Mouse (Mus musculus) natural killer cell, adult 2 months (primary cell): ENCODE measurements around the gene Rpl5.
A peak's percentile ranks its signal among the peaks of the same experiment; 100 is the strongest.
"Not testable (repeated sequence)": the region's sequence is repeated elsewhere in the genome, so short reads cannot be mapped to it uniquely, and the experiment has no call there.

Experiments used
- DNase-seq, 2 experiments: peaks; one replicate each; pipeline ENCODE4 v3.0.0; 2022; ENCODE audit warnings: low spot score in 2 of 2

Gene Rpl5

GRCm38 (mm10) chr5:107896265-107896664 is 4.0 kb upstream of the Rpl5 start:
- no peak for DNase-seq

DNA sequence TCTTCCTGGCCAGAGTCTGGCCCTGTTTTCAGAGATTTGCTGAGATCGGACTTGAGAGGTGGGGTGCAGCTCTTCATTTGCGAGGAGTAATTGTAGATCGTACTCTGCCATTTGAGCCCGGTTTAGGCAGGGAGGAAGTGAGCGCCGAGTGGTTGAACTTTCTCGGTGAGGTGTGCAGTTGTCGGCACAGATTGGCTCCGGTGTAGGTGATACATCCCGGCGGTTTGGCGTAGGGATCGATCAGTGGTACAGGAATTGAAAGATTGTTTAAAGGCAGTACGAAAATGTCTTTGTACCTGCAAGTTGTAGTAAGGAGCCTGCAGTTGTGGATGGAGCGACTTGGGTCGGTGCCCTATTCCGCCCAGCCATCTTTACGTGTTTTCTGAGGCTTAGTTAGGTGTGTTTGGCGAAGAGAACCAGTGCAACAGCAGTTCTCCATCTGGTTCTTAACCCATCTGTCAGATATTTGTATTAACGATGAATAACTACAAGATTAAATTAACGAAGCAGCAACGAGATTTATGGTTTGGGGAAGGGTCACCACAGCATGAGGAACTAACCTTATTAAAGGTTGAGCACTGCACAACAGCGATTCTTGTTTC is 813 bp downstream of the Rpl5 start:
- DNase-seq = peak; percentile 39 to 57

GRCm38 (mm10) chr5:107904325-107904724 is 4.0 kb downstream of the Rpl5 start:
- DNase-seq = no peak

GRCm38 (mm10) chr5:107908514-107909110 is 8.3 kb downstream of the Rpl5 start:
- DNase-seq = no peak

DNA sequence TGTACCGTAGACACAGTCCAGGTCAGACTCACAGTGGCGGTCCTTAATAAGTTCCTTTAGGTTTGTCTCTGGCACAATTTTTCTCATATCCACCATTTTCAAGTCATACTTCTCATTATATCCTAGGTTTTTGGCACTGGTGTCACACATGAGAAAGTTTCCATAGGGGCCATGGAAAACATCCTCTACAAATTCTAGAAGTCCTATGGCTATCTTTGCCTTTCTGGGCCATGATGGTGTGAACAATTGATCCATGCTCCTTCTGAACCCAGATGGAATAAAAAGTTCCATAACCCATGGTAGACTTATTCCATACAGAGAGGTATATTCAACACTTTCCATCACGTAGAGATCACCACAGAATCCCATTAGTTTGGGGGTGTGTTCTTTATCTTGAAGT is 9.4 kb downstream of the Rpl5 start:
- no peak for DNase-seq

DNA sequence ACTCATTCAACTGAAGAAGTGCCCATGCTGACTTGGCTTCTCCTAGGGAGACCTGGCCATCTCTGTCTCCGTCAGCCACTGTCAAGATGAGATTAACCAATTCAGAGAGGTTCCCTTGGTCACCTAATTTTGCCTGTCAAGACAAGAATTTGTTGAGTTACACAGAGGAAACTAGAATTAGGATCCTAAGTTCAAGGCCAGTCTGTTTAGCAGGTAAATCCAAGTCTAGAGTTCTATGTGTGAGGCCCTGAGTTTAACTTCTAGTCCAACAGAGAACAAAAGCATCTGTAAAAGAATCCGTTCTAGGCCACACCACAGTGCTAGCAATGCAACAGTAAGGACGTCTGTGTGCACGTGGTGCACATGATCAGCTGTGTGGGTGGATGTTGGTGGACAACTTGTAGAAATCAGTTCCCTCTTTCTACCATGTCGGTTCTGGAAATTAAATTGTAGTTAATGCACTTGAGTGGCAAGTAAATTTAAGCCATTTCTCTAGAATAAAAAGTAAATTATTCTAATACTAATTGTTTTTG is 9.8 kb downstream of the Rpl5 start:
- DNase-seq = no peak

- no peak for DNase-seq
These were observed 10.7 kb downstream of the Rpl5 start for GRCm38 (mm10) chr5:107911012-107911411.

GRCm38 (mm10) chr5:107915280-107915679 is 15.0 kb downstream of the Rpl5 start:
- no peak for DNase-seq

- peak; percentile 61 for DNase-seq
These were observed 21.3 kb downstream of the Rpl5 start for GRCm38 (mm10) chr5:107921400-107922252.

- DNase-seq = no peak
These were observed 22.5 kb downstream of the Rpl5 start for GRCm38 (mm10) chr5:107922836-107923235.

DNA sequence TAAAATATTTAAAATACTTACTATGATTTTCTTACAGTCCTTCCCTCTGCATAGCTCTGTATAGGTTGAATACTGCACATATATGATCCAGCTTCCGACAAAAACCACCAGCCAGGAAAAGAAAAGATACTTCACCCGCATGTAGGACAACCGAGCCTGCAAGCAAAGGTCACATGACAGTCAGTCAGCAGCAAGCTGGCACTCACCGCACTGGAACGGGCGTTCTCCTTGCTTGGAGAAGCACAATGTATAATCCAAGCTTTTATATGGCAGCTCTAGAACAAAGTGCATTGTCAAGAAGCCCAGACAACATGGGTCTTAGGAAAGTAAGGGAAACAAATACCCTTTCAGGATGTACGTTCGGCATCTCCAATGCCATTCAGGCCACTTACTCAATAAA is 24.3 kb downstream of the Rpl5 start:
- no peak for DNase-seq

DNA sequence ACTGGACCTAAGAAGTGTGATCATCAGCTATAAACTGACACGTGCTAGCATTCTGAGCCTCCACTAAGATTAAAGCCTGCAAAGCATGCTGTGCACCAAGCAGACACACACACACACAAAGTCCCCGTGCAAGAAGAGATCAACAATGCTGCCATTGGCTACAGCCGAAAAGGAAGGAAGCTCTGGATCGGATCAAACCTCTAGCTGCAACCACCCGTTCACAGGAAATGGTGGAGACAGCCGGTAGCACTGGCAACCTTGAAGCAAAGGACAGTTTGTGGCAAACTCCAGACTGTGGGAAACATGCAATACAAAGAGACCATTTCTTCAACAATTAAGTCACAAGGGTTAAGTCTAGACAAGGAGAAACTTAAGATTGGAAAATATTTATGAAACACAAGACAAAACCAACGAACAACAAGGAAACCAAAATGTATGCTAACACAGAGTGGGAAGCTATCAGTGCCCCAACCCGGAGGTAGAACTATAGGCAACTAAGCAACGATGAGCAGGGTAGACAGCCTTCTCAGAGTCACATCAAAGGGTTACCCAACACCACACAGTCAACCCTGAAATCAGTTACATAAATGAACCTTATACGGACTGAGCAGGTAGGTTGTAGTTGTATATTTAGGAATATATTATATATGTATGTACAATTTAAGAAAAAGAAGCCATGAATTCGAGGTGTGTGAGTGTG is 26.4 kb downstream of the Rpl5 start:
- peak; percentile 68 to 78 for DNase-seq

GRCm38 (mm10) chr5:107932556-107932955 is 32.3 kb downstream of the Rpl5 start:
- peak; percentile 63 to 83 for DNase-seq

DNA sequence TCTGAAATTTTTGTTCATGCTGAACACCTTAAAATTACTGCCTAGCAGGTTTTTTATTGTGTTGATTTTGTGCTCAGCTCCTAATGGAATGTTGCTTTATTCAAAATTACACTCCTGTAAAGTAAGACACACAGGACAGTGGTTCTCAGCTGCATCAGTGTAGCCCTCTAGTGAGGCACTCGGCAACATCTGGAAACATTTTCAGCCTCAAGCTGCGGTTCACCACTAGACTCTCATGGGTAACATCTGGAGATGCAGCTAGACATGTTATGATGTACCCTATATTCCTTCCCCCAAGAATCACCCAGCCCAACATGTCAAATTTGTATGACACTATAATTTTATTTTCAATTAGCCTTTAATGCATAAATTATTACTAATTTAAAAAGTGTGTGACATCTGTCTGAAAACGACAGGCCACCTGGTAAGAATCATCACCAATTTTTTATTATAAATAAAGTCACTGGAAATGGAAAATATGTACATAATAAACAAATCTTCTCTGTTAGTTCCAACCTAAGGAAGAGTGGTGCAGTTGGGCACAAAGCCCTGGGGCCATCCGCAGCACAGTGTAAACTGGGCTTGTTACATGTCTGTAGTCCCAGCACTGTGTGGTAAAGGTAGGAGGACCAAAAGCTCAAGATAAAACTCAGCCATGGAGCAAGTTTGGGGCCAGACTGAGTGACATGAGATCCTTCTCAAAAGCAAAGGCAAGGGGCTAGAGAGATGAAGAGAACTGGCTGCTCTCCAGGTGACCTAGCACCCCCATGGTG is 33.1 kb downstream of the Rpl5 start:
- DNase-seq = no peak

- no peak for DNase-seq
These were observed 34.7 kb downstream of the Rpl5 start for GRCm38 (mm10) chr5:107934770-107935543.

- DNase-seq = no peak
These were observed 36.5 kb downstream of the Rpl5 start for GRCm38 (mm10) chr5:107936625-107937389.

DNA sequence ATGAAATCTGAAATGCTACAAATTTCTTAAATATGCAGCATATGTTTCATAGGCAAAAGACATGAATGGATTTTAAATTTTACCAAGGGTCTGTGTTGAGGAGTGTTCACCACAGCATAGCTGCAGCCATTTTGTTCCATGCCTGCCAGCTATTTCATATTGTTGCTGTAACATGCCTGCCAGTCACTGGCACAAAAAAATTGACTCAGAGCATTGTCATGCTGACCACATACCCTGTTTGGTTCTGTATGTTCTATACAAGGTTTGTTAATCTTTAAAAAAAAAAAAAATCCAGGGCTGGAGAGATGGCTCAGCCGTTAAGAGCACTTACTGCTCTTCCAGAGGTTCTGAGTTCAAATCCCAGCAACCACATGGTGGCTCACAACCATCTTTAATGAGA is 38.2 kb downstream of the Rpl5 start:
- not testable (repeated sequence) for DNase-seq

DNA sequence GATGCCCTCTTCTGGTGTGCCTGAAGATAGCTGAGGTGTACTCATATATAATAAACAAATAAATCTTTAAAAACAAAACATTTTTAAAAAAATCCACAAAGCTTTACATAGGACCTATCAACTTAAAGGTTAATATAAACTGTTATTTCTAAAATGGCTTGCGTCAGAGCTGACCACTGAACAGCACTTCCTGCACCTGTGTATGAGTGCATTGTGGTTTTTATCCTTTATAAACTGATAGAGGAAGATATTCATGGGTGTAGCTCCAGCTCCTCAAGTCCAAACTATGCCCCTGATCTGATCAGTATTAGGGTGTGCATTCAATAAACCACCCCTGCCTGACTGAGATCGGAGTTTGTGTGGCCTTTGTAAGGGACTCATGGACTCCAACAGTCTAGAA is 38.6 kb downstream of the Rpl5 start:
- no peak for DNase-seq

DNA sequence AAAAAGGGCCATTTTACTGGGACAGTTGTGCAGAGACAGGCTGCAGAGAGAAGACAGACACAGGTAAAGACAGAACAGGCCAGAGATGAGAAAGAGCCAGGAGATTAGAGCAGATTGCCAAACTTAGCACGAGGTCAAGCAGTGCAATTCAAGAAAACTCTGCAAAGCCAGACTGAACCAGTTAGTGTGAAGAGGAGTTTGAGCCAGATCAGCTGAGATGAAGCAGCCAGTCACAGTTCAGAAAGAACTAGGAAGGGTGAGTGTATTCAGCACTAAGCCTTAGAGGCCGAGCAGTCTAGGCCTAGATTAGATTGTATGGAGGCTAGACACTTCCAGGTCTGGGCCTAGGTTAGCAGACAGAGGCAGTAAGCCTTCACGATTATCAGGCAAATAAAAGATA is 39.4 kb downstream of the Rpl5 start:
- no peak for DNase-seq

DNA sequence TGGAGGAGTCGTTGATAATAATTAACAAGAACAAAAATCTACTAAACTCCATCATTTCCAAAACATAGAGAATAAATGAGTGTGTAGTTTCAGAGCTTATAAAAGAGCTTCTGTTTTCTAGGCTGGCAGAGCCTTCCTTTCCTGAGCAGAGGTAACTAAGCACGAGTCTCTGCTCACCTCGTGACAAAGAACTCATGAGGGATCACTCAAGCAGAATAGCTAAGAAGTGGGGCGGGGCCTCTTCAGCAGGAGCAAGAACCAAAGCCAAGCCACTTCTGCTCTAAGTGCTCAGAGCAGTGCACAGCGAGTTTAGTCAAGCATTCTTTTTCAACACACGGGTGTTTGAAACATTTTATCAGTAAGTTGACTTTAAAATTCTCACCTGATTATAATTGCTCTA is 40.9 kb downstream of the Rpl5 start:
- peak in 1 of 2 experiments; percentile 82 for DNase-seq
